Mouse (Mus musculus): ENCODE measurements around the gene Gm266. TPM values are rescaled to one million over a fixed set of nuclear protein-coding genes. Genes with fewer than 3 reads are reported as not detected.

Gene Gm266
- polyA plus RNA-seq, 1 experiment from 2014 or later, result 42.6 TPM

DNA sequence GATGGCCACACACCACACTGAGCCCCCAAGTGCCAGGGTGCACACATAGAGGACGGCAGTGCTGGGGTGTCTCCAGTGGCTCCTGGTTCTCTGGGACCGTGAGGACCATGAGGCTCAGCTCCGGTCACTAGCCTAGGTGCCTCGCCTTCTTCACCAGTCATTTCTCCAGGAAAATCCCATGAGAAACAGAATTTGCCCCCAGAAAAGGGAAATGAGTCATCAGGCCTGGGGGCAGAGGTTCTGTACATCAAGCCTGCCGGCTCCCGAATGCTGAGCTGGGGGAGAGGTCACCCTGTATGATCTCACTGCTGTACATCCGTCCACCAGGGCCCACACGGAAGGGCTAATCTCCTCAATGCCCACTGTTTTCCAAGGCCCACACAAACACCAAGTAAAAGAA lies 29.8 kb downstream of the Gm266 start:
- Histone ChIP-seq H3K4me1 (ENCODE audit: control insufficient read depth, insufficient read depth, low read length) (peaks cover 19% of the 10 kb centered on the region), H3K9me3 (ENCODE audit: control insufficient read depth, low read depth, low read length) (no peaks in the 10 kb centered on the region), H3K36me3 (ENCODE audit: control insufficient read depth, insufficient read depth, low read length) (no peaks in the 10 kb centered on the region), H3K4me3 (ENCODE audit: low read depth, low read length) (no peak overlapping the region), H3K27ac (ENCODE audit: low read length) (no peak overlapping the region), H3K4me2 (replicated peaks; ENCODE audit: low read depth, low read length) (no peak overlapping the region), H3K27me3 (ENCODE audit: control insufficient read depth, insufficient read depth, low read length) (peaks cover 4% of the 10 kb centered on the region; the same call in 1 of the 2 replicates), H3K9ac (replicated peaks; ENCODE audit: low read depth, low read length) (no peak overlapping the region)
- 60% methylated on average over 8 of the region's 8 CpGs for WGBS
- ATAC-seq (ENCODE audit: insufficient number of reproducible peaks, insufficient read depth, low FRiP score, low read depth), result no peak

DNA sequence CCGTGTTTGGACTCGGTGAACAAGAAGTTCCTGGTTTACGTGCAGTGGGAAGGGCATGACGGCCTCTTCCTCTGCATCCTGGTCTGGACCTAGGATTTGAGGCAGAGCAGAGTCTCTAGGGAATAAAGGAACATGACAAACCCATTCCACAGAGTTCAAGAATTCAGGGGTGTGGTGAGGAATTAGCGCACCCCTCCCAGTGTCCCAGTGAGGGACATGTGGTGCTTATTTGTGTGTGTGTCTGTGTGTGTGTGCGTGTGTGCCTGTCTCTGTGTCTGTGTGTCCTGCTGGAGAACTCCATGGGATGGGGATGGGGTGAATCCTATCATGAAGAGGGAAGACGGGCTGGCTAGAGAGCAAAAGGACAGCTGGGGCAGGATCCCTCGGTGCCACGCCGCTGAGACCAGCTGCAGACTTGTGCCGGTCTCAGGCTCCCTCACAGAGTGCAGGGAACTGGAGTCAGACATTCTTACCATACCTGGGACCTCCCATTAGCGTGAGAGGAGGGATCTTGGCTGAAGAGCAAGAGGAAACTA lies 30.2 kb downstream of the Gm266 start:
- H3K9ac ChIP-seq (replicated peaks; ENCODE audit: low read depth, low read length), result no peak overlapping the region
- no peak for ATAC-seq (ENCODE audit: insufficient number of reproducible peaks, insufficient read depth, low FRiP score, low read depth)
- H3K27ac ChIP-seq (ENCODE audit: low read length), result no peak overlapping the region; the same call in 1 of the 2 replicates
- WGBS, result 65% methylated on average over 12 of the region's 12 CpGs
- H3K4me3 ChIP-seq (ENCODE audit: low read depth, low read length), result no peak overlapping the region
- no peaks in the 10 kb centered on the region for H3K9me3 ChIP-seq (ENCODE audit: control insufficient read depth, low read depth, low read length)
- H3K4me2 ChIP-seq (replicated peaks; ENCODE audit: low read depth, low read length), result no peak overlapping the region
- H3K36me3 ChIP-seq (ENCODE audit: control insufficient read depth, insufficient read depth, low read length), result no peaks in the 10 kb centered on the region
- H3K4me1 ChIP-seq (ENCODE audit: control insufficient read depth, insufficient read depth, low read length), result peaks cover 19% of the 10 kb centered on the region
- H3K27me3 ChIP-seq (ENCODE audit: control insufficient read depth, insufficient read depth, low read length), result peaks cover 4% of the 10 kb centered on the region; the same call in 1 of the 2 replicates

DNA sequence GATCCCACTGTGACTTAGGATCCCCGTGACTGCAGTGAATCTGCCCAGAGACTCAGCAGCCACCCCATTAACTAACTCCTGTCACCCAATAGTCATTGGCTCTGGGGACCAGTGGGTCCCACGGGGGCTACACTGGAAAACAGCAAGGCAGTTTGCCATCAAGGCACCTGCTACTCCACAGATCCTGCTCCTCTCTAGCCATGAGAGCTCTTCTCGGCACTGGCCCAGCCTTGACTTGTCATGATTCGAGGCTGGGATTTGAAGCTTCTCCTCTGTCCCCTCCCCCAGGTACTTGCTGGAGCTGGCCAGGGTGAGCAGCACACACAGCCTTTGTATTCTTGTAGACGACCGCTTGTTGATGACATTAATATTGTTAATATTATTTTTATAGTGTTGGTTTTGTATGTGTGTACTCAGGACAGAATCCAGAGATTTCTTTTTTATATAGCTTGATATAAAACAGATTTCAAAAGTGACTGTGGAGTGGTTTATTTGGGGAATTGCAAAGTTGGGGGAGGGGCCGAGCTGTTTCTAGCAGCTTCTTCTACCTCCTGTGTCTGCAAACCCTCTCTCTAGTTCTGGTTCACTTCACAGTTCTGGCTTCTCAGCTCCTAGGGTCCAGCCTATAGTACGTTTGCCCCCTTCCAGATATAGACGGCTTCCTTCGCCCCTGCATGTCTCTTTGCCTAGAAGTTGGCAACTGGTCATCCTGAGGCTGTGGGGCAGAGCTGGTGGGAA lies 30.9 kb downstream of the Gm266 start:
- 51% methylated on average over 10 of the region's 10 CpGs for WGBS
- Histone ChIP-seq H3K4me1 (ENCODE audit: control insufficient read depth, insufficient read depth, low read length) (peaks cover 22% of the 10 kb centered on the region), H3K4me2 (replicated peaks; ENCODE audit: low read depth, low read length) (no peak overlapping the region), H3K36me3 (ENCODE audit: control insufficient read depth, insufficient read depth, low read length) (no peaks in the 10 kb centered on the region), H3K9me3 (ENCODE audit: control insufficient read depth, low read depth, low read length) (no peaks in the 10 kb centered on the region), H3K9ac (replicated peaks; ENCODE audit: low read depth, low read length) (no peak overlapping the region), H3K27me3 (ENCODE audit: control insufficient read depth, insufficient read depth, low read length) (peaks cover 4% of the 10 kb centered on the region; the same call in 1 of the 2 replicates), H3K27ac (ENCODE audit: low read length) (no peak overlapping the region; the same call in 1 of the 2 replicates), H3K4me3 (ENCODE audit: low read depth, low read length) (no peak overlapping the region)
- no peak for ATAC-seq (ENCODE audit: insufficient number of reproducible peaks, insufficient read depth, low FRiP score, low read depth)

DNA sequence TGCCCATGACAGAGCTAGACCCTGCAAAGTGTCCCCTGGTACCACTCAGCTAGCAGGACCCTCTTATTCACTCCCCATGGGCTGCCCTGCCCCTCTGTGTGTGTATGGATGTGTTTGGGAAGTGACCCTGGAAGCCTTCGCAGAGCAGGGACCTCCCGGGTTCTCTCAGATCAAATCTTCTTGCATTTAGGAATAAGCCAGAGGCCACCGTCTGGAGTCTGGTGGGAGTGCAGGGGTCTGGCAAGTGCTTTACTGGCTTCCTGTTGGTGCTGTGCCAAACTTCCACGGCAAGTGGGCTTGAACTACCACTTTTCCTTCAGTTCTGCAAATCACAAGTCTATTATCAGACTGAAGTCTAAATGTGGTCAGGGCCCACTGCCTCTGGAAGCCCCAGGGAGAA lies 31.6 kb downstream of the Gm266 start:
- ATAC-seq (ENCODE audit: insufficient number of reproducible peaks, insufficient read depth, low FRiP score, low read depth), result no peak
- Histone ChIP-seq H3K9me3 (ENCODE audit: control insufficient read depth, low read depth, low read length) (no peaks in the 10 kb centered on the region), H3K36me3 (ENCODE audit: control insufficient read depth, insufficient read depth, low read length) (no peaks in the 10 kb centered on the region), H3K4me3 (ENCODE audit: low read depth, low read length) (no peak overlapping the region), H3K27ac (ENCODE audit: low read length) (no peak overlapping the region), H3K4me2 (replicated peaks; ENCODE audit: low read depth, low read length) (no peak overlapping the region), H3K27me3 (ENCODE audit: control insufficient read depth, insufficient read depth, low read length) (peaks cover 4% of the 10 kb centered on the region; the same call in 1 of the 2 replicates), H3K9ac (replicated peaks; ENCODE audit: low read depth, low read length) (no peak overlapping the region), H3K4me1 (ENCODE audit: control insufficient read depth, insufficient read depth, low read length) (peaks cover 25% of the 10 kb centered on the region)
- WGBS, result 33% methylated on average over 4 of the region's 4 CpGs

GRCm38 (mm10) chr12:111451561-111451960 lies 34.1 kb downstream of the Gm266 start:
- Histone ChIP-seq H3K27ac (ENCODE audit: low read length) (no peak overlapping the region), H3K27me3 (ENCODE audit: control insufficient read depth, insufficient read depth, low read length) (peaks cover 28% of the 10 kb centered on the region), H3K4me1 (ENCODE audit: control insufficient read depth, insufficient read depth, low read length) (peaks cover 39% of the 10 kb centered on the region), H3K4me2 (replicated peaks; ENCODE audit: low read depth, low read length) (no peak overlapping the region), H3K9me3 (ENCODE audit: control insufficient read depth, low read depth, low read length) (no peaks in the 10 kb centered on the region), H3K9ac (replicated peaks; ENCODE audit: low read depth, low read length) (no peak overlapping the region), H3K4me3 (ENCODE audit: low read depth, low read length) (no peak overlapping the region), H3K36me3 (ENCODE audit: control insufficient read depth, insufficient read depth, low read length) (no peaks in the 10 kb centered on the region)
- ATAC-seq (ENCODE audit: insufficient number of reproducible peaks, insufficient read depth, low FRiP score, low read depth), result no peak
- WGBS, result 78% methylated on average over 7 of the region's 7 CpGs

- ATAC-seq (ENCODE audit: insufficient number of reproducible peaks, insufficient read depth, low FRiP score, low read depth), result no peak
- H3K27me3 ChIP-seq (ENCODE audit: control insufficient read depth, insufficient read depth, low read length), result peaks cover 40% of the 10 kb centered on the region
- H3K27ac ChIP-seq (ENCODE audit: low read length), result no peak overlapping the region
These were observed 35.3 kb downstream of the Gm266 start for GRCm38 (mm10) chr12:111450359-111450758.

DNA sequence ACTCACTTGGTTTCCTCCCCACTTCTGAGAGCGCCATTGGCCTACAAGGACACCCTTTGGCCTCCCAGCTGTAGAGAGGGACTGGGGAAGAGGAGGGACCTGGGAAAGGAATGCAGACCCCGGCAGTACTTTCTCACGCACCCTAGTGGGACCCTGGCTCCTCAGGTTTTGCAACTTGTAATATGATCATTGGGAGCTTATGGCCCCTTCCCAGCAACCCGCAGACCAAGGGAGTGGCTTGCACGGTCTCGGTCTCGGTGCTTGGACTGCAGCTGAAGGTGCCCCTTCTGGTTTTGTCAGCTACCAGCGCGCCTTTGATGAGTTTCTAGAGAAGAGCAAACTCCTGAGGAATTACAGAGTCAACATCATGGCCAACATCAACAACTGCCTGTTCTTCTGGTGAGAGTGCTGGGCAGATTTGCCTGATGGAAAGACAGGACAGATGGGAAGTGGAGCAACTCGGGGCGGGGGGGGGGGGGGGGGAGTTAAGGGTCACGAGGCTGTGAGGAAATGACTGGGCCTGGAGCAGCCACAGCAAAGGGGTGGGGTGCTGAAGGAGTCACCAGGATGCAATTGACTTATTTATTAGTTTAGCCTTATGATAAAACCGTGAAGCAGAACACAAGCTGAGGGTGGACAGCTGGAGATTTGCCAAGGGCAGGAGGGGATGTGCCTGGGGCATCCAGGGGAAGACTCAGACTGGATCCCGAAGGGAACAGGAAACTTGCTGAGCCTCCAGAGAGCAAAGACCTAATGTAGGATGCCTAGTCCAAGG lies 36.5 kb downstream of the Gm266 start:
- peaks cover 52% of the 10 kb centered on the region for H3K27me3 ChIP-seq (ENCODE audit: control insufficient read depth, insufficient read depth, low read length)
- WGBS, result 17% methylated on average over 14 of the region's 14 CpGs
- no peak overlapping the region for H3K9ac ChIP-seq (replicated peaks; ENCODE audit: low read depth, low read length)
- no peaks in the 10 kb centered on the region for H3K9me3 ChIP-seq (ENCODE audit: control insufficient read depth, low read depth, low read length)
- H3K4me2 ChIP-seq (replicated peaks; ENCODE audit: low read depth, low read length), result no peak overlapping the region
- no peak for ATAC-seq (ENCODE audit: insufficient number of reproducible peaks, insufficient read depth, low FRiP score, low read depth)
- H3K36me3 ChIP-seq (ENCODE audit: control insufficient read depth, insufficient read depth, low read length), result no peaks in the 10 kb centered on the region
- peaks cover 27% of the 10 kb centered on the region; the same call in 1 of the 2 replicates for H3K4me1 ChIP-seq (ENCODE audit: control insufficient read depth, insufficient read depth, low read length)
- H3K27ac ChIP-seq (ENCODE audit: low read length), result no peak overlapping the region
- no peak overlapping the region for H3K4me3 ChIP-seq (ENCODE audit: low read depth, low read length)

More at GRCm38 (mm10) chr12:111450359-111450758, 35.3 kb downstream of the Gm266 start:
- H3K4me3 ChIP-seq (ENCODE audit: low read depth, low read length), result no peak overlapping the region
- WGBS, result 38% methylated on average over 6 of the region's 6 CpGs
- H3K4me2 ChIP-seq (replicated peaks; ENCODE audit: low read depth, low read length), result no peak overlapping the region
- H3K9me3 ChIP-seq (ENCODE audit: control insufficient read depth, low read depth, low read length), result no peaks in the 10 kb centered on the region
- peaks cover 37% of the 10 kb centered on the region for H3K4me1 ChIP-seq (ENCODE audit: control insufficient read depth, insufficient read depth, low read length)
- H3K9ac ChIP-seq (replicated peaks; ENCODE audit: low read depth, low read length), result no peak overlapping the region
- no peaks in the 10 kb centered on the region for H3K36me3 ChIP-seq (ENCODE audit: control insufficient read depth, insufficient read depth, low read length)

DNA sequence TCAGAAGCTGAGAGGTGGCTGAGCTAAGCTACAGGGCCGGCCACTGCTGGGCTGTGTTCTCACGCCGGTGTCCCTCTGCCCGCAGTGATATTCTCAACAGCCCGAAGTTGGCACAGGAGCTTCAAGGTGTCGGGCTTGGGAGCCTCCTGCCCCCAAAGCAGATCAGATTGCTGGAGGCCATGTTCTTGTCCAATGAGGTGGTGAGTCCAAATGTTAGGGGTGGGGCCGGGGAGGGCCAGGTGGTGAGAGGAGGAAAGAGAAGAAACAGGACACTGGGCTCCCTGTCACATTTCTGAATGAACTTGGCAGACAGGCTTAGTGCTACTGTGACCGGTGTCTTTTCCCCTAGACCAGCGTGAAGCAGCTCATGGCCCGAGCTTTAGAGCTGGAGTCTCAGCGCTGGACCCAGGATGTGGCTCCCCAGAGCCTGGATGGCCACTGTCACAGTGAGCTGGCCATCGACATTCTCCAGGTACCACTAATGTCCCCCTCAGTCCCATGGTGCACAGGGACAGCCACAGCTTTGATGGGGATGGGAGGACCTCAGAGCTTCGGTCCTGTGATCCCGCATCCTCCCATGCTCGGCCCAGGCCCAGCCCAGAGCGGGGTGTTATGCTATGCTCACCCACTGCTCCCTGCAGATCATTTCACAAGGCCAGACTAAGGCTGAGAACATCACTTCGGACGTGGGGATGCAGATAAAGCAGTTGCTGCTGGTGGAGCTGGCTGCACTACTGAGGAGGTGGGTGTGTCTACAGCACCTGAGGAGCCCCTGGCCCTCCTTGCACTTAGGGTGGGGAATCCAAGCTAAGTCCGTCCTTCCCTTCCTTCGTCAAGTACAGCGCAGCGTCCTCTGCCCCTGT lies 37.5 kb downstream of the Gm266 start:
- no peak for ATAC-seq (ENCODE audit: insufficient number of reproducible peaks, insufficient read depth, low FRiP score, low read depth)
- peaks cover 62% of the 10 kb centered on the region for H3K27me3 ChIP-seq (ENCODE audit: control insufficient read depth, insufficient read depth, low read length)
- 33% methylated on average over 22 of the region's 22 CpGs for WGBS
- no peaks in the 10 kb centered on the region for H3K36me3 ChIP-seq (ENCODE audit: control insufficient read depth, insufficient read depth, low read length)
- no peak overlapping the region for H3K27ac ChIP-seq (ENCODE audit: low read length)
- H3K9me3 ChIP-seq (ENCODE audit: control insufficient read depth, low read depth, low read length), result no peaks in the 10 kb centered on the region
- H3K9ac ChIP-seq (replicated peaks; ENCODE audit: low read depth, low read length), result no peak overlapping the region
- H3K4me3 ChIP-seq (ENCODE audit: low read depth, low read length), result no peak overlapping the region
- H3K4me2 ChIP-seq (replicated peaks; ENCODE audit: low read depth, low read length), result no peak overlapping the region
- peaks cover 25% of the 10 kb centered on the region; the same call in 1 of the 2 replicates for H3K4me1 ChIP-seq (ENCODE audit: control insufficient read depth, insufficient read depth, low read length)
